Mouse (Mus musculus): ENCODE results near the gene Dlec1. TPM values are rescaled to one million over a fixed set of nuclear protein-coding genes. Genes with fewer than 3 reads are reported as not detected.

The Dlec1 gene
- polyA plus RNA-seq, 1 experiment: 4.6 TPM

GRCm38 (mm10) chr9:119192202-119192990, 90.1 kb downstream of the Dlec1 start:
- peak in 1 of 2 experiments; percentile 44 for DNase-seq (ENCODE audit: extremely low spot score in 1 of 2, low spot score in 1 of 2)

Other genes with a start within 250 kb of the Dlec1 start
- 30.1 and 33.7 TPM in 2 replicates for gene Ctdspl, start 176.0 kb upstream of the Dlec1 start, polyA plus RNA-seq (2012; rRNA removed)
- gene Vill, start 49.7 kb upstream of the Dlec1 start, polyA plus RNA-seq (2012; rRNA removed): 9.1 and 10.1 TPM in 2 replicates
- 15.9 and 18.4 TPM in 2 replicates for gene Plcd1, start 9.0 kb upstream of the Dlec1 start, polyA plus RNA-seq (2012; rRNA removed)
- 0.80 and 1.7 TPM in 2 replicates for gene Acaa1b, start 54.6 kb downstream of the Dlec1 start, polyA plus RNA-seq (2012; rRNA removed)
- not detected in 2 replicates for gene Gm47289, start 56.7 kb downstream of the Dlec1 start, polyA plus RNA-seq (2012; rRNA removed)
- not detected in 2 replicates for gene Slc22a13, start 106.6 kb downstream of the Dlec1 start, polyA plus RNA-seq (2012; rRNA removed)
- 46.6 and 51.5 TPM in 2 replicates for gene Oxsr1, start 219.9 kb downstream of the Dlec1 start, polyA plus RNA-seq (2012; rRNA removed)
- gene Acaa1a, start 237.2 kb downstream of the Dlec1 start, polyA plus RNA-seq (2012; rRNA removed): 132 and 141 TPM in 2 replicates
- gene Myd88, start 238.9 kb downstream of the Dlec1 start, polyA plus RNA-seq (2012; rRNA removed): 5.2 and 5.5 TPM in 2 replicates